Mouse (Mus musculus) testis, adult 2 months (tissue): ENCODE data around the gene Nckap5.

Source experiments
- CTCF ChIP-seq: fragments of 200-500 bp; IDR thresholded peaks from 2 replicates; pipeline ENCODE4 v1.5.1; 2012; ENCODE audit warnings: low read depth, mild to moderate bottlenecking, inconsistent platforms, low read length, moderate library complexity; ENCODE audit not compliant: control insufficient read depth, insufficient read depth, insufficient replicate concordance
- POLR2A ChIP-seq: fragments of 200-500 bp; IDR thresholded peaks from 2 replicates; pipeline ENCODE4 v1.6.1; 2012; ENCODE audit warnings: low read depth, mild to moderate bottlenecking, inconsistent platforms, low read length, moderate library complexity; ENCODE audit not compliant: control insufficient read depth

- no peak for TF ChIP-seq CTCF
- TF ChIP-seq POLR2A: no peak
These were observed 698.3 kb downstream of the Nckap5 start for GRCm38 (mm10) chr1:126132316-126132715.
